In genomic region chr5:104859045-104859961, GRCm38 (mm10) we compare ENCODE assay signal across 8 mouse cellular contexts. TPM values are rescaled to one million over a fixed set of nuclear protein-coding genes. Genes with fewer than 3 reads are reported as not detected.
DNase-seq lines count a peak whose midpoint lies in the region; ATAC-seq and TF ChIP-seq lines count a peak whose summit lies in the region.
"Not testable (repeated sequence)": the region's sequence is repeated elsewhere in the genome, so short reads cannot be mapped to it uniquely, and the experiment has no call there.

No protein-coding gene starts in this region.

- H3K36me3 ChIP-seq in C2C12 (ENCODE audit: control insufficient read depth, insufficient read depth); hindbrain, embryonic 10.5 days; kidney, embryonic 15.5 days; liver, embryonic 14.5 days (replicated peaks; ENCODE audit: control insufficient read depth, insufficient read depth, low read depth); midbrain, embryonic 12.5 days: not testable (repeated sequence)

- TF ChIP-seq POLR2A in cortical plate, adult 2 months (IDR thresholded peaks at IDR 0.05; ENCODE audit: extremely low read depth, insufficient read depth, low read length) = not testable (repeated sequence)

- not testable (repeated sequence) for TF ChIP-seq EP300 in liver, embryonic 14.5 days (IDR thresholded peaks at IDR 0.05; ENCODE audit: low read depth)

- ATAC-seq in frontal cortex, adult (ENCODE audit: low TSS enrichment) = peak; percentile 85
- ATAC-seq in kidney, embryonic 15.5 days (replicated peaks; ENCODE audit: low FRiP score) = peak; percentile 89
- ATAC-seq in liver, embryonic 14.5 days (ENCODE audit: insufficient read depth) = peak; percentile 83
- ATAC-seq in midbrain, embryonic 12.5 days (ENCODE audit: low FRiP score, low read depth) = peak; percentile 80

- WGBS in hindbrain, embryonic 10.5 days = 50% methylated on average over 10 of the region's 15 CpGs
- WGBS in kidney, embryonic 15.5 days = 52% methylated on average over 10 of the region's 15 CpGs
- WGBS in liver, embryonic 14.5 days (ENCODE audit: insufficient replicate concordance) = 32% methylated on average over 10 of the region's 15 CpGs
- WGBS in midbrain, embryonic 12.5 days = 50% methylated on average over 10 of the region's 15 CpGs

- H3K4me1 ChIP-seq in cortical plate, adult 2 months (ENCODE audit: control insufficient read depth, insufficient read depth, low read length); hindbrain, embryonic 10.5 days (replicated peaks); kidney, embryonic 15.5 days; liver, embryonic 14.5 days (replicated peaks; ENCODE audit: control insufficient read depth in 2 of 2, insufficient read depth in 2 of 2, low read length in 1 of 2); midbrain, embryonic 12.5 days: not testable (repeated sequence)

- not testable (repeated sequence) for H3K79me3 ChIP-seq in C2C12 (ENCODE audit: low read depth)

- not testable (repeated sequence) for H3K27me3 ChIP-seq in C2C12 (ENCODE audit: control insufficient read depth, insufficient read depth, insufficient read length); hindbrain, embryonic 10.5 days (ENCODE audit: insufficient read depth, poor library complexity, severe bottlenecking); kidney, embryonic 15.5 days; liver, embryonic 14.5 days (ENCODE audit: control insufficient read depth, insufficient read depth, low read length); midbrain, embryonic 12.5 days

- TF ChIP-seq CTCF in C2C12 (IDR thresholded peaks at IDR 0.05; ENCODE audit: control insufficient read depth, insufficient read depth, insufficient read length); cortical plate, adult 2 months (IDR thresholded peaks at IDR 0.05; ENCODE audit: extremely low read depth, insufficient read depth, low read length); liver, embryonic 14.5 days (IDR thresholded peaks at IDR 0.05; ENCODE audit: low read depth): not testable (repeated sequence)

- H3ac ChIP-seq in C2C12 (ENCODE audit: control insufficient read depth, insufficient read length, low read depth) = not testable (repeated sequence)

- peak overlapping the region; percentile 25; the same call in 1 of the 2 replicates for H3K4me2 ChIP-seq in kidney, embryonic 15.5 days
- peak overlapping the region; percentile 28; the same call in 1 of the 2 replicates for H3K4me2 ChIP-seq in liver, embryonic 14.5 days (ENCODE audit: low read depth)
- not testable (repeated sequence) for H3K4me2 ChIP-seq in midbrain, embryonic 12.5 days (replicated peaks)

- peak overlapping the region; percentile 23 for H3K4me3 ChIP-seq in C2C12 (ENCODE audit: insufficient read depth, poor library complexity, severe bottlenecking)
- peak overlapping the region; percentile 74 for H3K4me3 ChIP-seq in cortical plate, adult 2 months (ENCODE audit: insufficient read depth, low read length)
- H3K4me3 ChIP-seq in hindbrain, embryonic 10.5 days = peak overlapping the region; percentile 36
- peak overlapping the region; percentile 41 for H3K4me3 ChIP-seq in kidney, embryonic 15.5 days (replicated peaks)
- peak overlapping the region; percentile 32 to 63; a peak in 3 of 4 replicates for H3K4me3 ChIP-seq in liver, embryonic 14.5 days (ENCODE audit: insufficient read depth in 1 of 2, low read depth in 2 of 2, low read length in 2 of 2)
- peak overlapping the region; percentile 27 for H3K4me3 ChIP-seq in midbrain, embryonic 12.5 days

- not testable (repeated sequence) for DNase-seq in hindbrain, embryonic 10.5 days (ENCODE audit: low spot score); liver, embryonic 14.5 days (ENCODE audit: low read depth in 3 of 3, low spot score in 3 of 3)
- peak; percentile 2 for DNase-seq in right cerebral cortex, postnatal 14 days

- H3K27ac ChIP-seq in cortical plate, adult 2 months (ENCODE audit: insufficient read depth, low read length) = peak overlapping the region; percentile 71; the same call in 1 of the 2 replicates
- H3K27ac ChIP-seq in hindbrain, embryonic 10.5 days; kidney, embryonic 15.5 days; liver, embryonic 14.5 days; midbrain, embryonic 12.5 days (replicated peaks): not testable (repeated sequence)

- H3K79me2 ChIP-seq in C2C12 (ENCODE audit: control insufficient read depth, insufficient read depth) = not testable (repeated sequence)

- H3K9me3 ChIP-seq in hindbrain, embryonic 10.5 days = peaks cover 26% of the 10 kb centered on the region
- not testable (repeated sequence) for H3K9me3 ChIP-seq in kidney, embryonic 15.5 days (replicated peaks); liver, embryonic 14.5 days (ENCODE audit: control insufficient read depth, low read length)
- H3K9me3 ChIP-seq in midbrain, embryonic 12.5 days = peaks cover 17% of the 10 kb centered on the region; the same call in 1 of the 2 replicates

- H3K9ac ChIP-seq in kidney, embryonic 15.5 days; liver, embryonic 14.5 days (replicated peaks); midbrain, embryonic 12.5 days (replicated peaks): not testable (repeated sequence)

RNA-seq across cellular contexts. Expression of gene Zfp951, which starts 0.6 kb away (rescaled TPM):
- polyA plus RNA-seq in C2C12 (2012; fragmentation: generic; extraction: Trizol) = 0.13 TPM
- polyA plus RNA-seq in cortical plate, adult 2 months (2012; rRNA removed) = 2.1 and 2.3 TPM in 2 replicates
- 1.8 and 2.7 TPM in 2 replicates for polyA plus RNA-seq in hindbrain, embryonic 10.5 days (2016; fragmentation: Nextera tagmentation; extraction: Ambion mirVana)
- polyA plus RNA-seq in kidney, embryonic 15.5 days (2015; fragmentation: Nextera tagmentation; extraction: Ambion mirVana) = 3.3 and 3.5 TPM in 2 replicates
- 0.31 and 0.56 TPM in 2 replicates for polyA plus RNA-seq in liver, embryonic 14.5 days (2012; rRNA removed)
- 0.87 and 0.95 TPM in 2 replicates for polyA plus RNA-seq in liver, embryonic 14.5 days (2014; fragmentation: Nextera tagmentation; extraction: Ambion mirVana)
- polyA plus RNA-seq in midbrain, embryonic 12.5 days (2016; fragmentation: Nextera tagmentation; extraction: Ambion mirVana) = 2.7 and 3.3 TPM in 2 replicates

Comparison
In these comparisons a context has a peak if more than half of its experiments do, and no peak if none do; other contexts are left out.
1. H3K4me3 ChIP-seq: peak in every context shown above with its lines; median percentile 74 in cortical plate, adult 2 months; 48 in liver, embryonic 14.5 days; 41 in kidney, embryonic 15.5 days; 36 in hindbrain, embryonic 10.5 days; 27 in midbrain, embryonic 12.5 days; 23 in C2C12.